Mouse (Mus musculus): ENCODE data around the gene Mpig6b. TPM values are rescaled to one million over a fixed set of nuclear protein-coding genes. Genes with fewer than 3 reads are reported as not detected.
A peak's percentile ranks its signal among the peaks of the same experiment; 100 is the strongest.

Mpig6b gene
- polyA plus RNA-seq, 1 experiment from 2014 or later, result not detected

- no peak within 1 kb of the TSS; the same call in 1 of the 2 replicates for H3K9ac ChIP-seq (replicated peaks; ENCODE audit: low read depth, low read length)
- peak; percentile 53; the same call in 1 of the 2 replicates for ATAC-seq
- H3K36me3 ChIP-seq (ENCODE audit: control insufficient read depth, insufficient read depth), result peaks cover 28% of the 10 kb centered on the region
Measured at GRCm38 (mm10) chr17:35016376-35016775, 49.6 kb downstream of the Mpig6b start, which contains the start of gene Vwa7. Gene Vwa7, plus strand, starts transcription at chr17:35016579.

DNA sequence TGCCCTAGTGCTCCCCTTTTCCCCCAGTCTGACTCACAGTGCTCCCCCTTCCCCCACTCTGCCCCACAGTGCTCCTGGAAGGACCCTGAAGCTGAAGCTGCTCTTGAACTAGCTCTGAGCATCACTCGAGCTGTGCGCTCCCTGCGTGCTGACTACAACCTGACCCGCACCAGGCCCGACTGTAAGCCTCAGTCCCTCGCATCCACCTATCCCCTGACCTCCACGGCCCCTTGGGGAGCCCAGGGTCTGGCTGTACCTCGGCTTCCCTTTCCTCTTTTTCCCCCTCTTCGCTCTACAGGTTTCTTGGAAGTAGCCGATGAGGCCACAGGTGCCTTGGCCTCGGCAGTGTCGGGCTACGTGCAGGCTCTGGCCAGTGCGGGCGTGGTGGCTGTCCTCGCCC lies 50.7 kb downstream of the Mpig6b start:
- peaks cover 6% of the 10 kb centered on the region; the same call in 1 of the 2 replicates for H3K4me1 ChIP-seq (replicated peaks; ENCODE audit: control insufficient read depth, insufficient read depth, low read length)
- 92% methylated on average over 16 of the region's 16 CpGs for WGBS

More at GRCm38 (mm10) chr17:35016376-35016775, 49.6 kb downstream of the Mpig6b start, which contains the start of gene Vwa7:
- H3K27me3 ChIP-seq (replicated peaks; ENCODE audit: control insufficient read depth, insufficient read depth, low read length), result no peaks in the 10 kb centered on the region
- H3K4me2 ChIP-seq (ENCODE audit: low read length), result no peak within 1 kb of the TSS
- no peaks in the 10 kb centered on the region for H3K9me3 ChIP-seq (ENCODE audit: control insufficient read depth, low read length)
- H3K27ac ChIP-seq (ENCODE audit: low read length), result no peak within 1 kb of the TSS
- 38% methylated on average over 12 of the region's 12 CpGs for WGBS
- peaks cover 8% of the 10 kb centered on the region for H3K4me1 ChIP-seq (replicated peaks; ENCODE audit: control insufficient read depth, insufficient read depth, low read length)
- H3K4me3 ChIP-seq (replicated peaks; ENCODE audit: low read length), result no peak within 1 kb of the TSS

DNA sequence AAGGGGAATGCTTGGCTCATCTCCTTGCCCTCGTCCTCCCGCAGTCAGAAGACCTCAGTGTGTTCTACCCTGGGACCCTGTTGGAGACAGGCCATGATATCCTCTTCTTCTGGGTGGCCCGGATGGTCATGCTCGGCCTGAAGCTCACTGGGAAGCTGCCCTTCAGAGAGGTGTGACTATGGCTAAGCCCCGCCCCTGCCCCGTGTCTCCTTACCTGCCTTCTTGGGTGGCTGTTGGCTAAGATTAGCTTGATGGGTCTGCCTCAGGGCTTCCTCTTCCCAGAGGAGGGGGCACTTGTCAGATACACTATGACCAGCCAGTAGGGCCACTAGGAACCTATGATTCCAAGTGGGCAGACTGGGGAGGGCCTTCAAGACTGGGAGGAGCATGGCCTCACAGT lies 52.8 kb downstream of the Mpig6b start:
- H3K27me3 ChIP-seq (replicated peaks; ENCODE audit: control insufficient read depth, insufficient read depth, low read length), result no peaks in the 10 kb centered on the region
- H3K9ac ChIP-seq (replicated peaks; ENCODE audit: low read depth, low read length), result no peak overlapping the region
- ATAC-seq, result no peak
- no peak overlapping the region for H3K4me3 ChIP-seq (replicated peaks; ENCODE audit: low read length)
- H3K4me1 ChIP-seq (replicated peaks; ENCODE audit: control insufficient read depth, insufficient read depth, low read length), result peaks cover 6% of the 10 kb centered on the region; the same call in 1 of the 2 replicates
- peaks cover 40% of the 10 kb centered on the region for H3K36me3 ChIP-seq (ENCODE audit: control insufficient read depth, insufficient read depth)
- H3K9me3 ChIP-seq (ENCODE audit: control insufficient read depth, low read length), result no peaks in the 10 kb centered on the region
- WGBS, result 88% methylated on average over 6 of the region's 6 CpGs
- H3K4me2 ChIP-seq (ENCODE audit: low read length), result no peak overlapping the region
- H3K27ac ChIP-seq (ENCODE audit: low read length), result no peak overlapping the region

More for the DNA sequence above, 50.7 kb downstream of the Mpig6b start:
- Histone ChIP-seq H3K36me3 (ENCODE audit: control insufficient read depth, insufficient read depth) (peaks cover 34% of the 10 kb centered on the region), H3K4me3 (replicated peaks; ENCODE audit: low read length) (no peak overlapping the region), H3K27me3 (replicated peaks; ENCODE audit: control insufficient read depth, insufficient read depth, low read length) (no peaks in the 10 kb centered on the region), H3K4me2 (ENCODE audit: low read length) (no peak overlapping the region), H3K9ac (replicated peaks; ENCODE audit: low read depth, low read length) (no peak overlapping the region), H3K27ac (ENCODE audit: low read length) (no peak overlapping the region), H3K9me3 (ENCODE audit: control insufficient read depth, low read length) (no peaks in the 10 kb centered on the region)
- no peak for ATAC-seq

Other genes with a start within 250 kb of the Mpig6b start
- gene Stk19, start 229.2 kb downstream of the Mpig6b start, polyA plus RNA-seq (2015; fragmentation: Nextera tagmentation; extraction: Ambion mirVana), result 33.4 and 50.4 TPM in 2 replicates
- 64.8 and 75.6 TPM in 2 replicates for gene Dxo, start 229.2 kb downstream of the Mpig6b start, polyA plus RNA-seq (2015; fragmentation: Nextera tagmentation; extraction: Ambion mirVana)
- 65.6 and 67.5 TPM in 2 replicates for gene Skiv2l, start 216.0 kb downstream of the Mpig6b start, polyA plus RNA-seq (2015; fragmentation: Nextera tagmentation; extraction: Ambion mirVana)
- 87.5 and 97.7 TPM in 2 replicates for gene Nelfe, start 215.8 kb downstream of the Mpig6b start, polyA plus RNA-seq (2015; fragmentation: Nextera tagmentation; extraction: Ambion mirVana)
- gene Cfb, start 203.7 kb downstream of the Mpig6b start, polyA plus RNA-seq (2015; fragmentation: Nextera tagmentation; extraction: Ambion mirVana), result 1.1 and 1.3 TPM in 2 replicates
- gene Zbtb12, start 186.7 kb downstream of the Mpig6b start, polyA plus RNA-seq (2015; fragmentation: Nextera tagmentation; extraction: Ambion mirVana), result 7.1 and 8.0 TPM in 2 replicates
- 0.29 TPM in 1 of 2 replicates, not detected in the other for gene Gm20547, start 184.1 kb downstream of the Mpig6b start, polyA plus RNA-seq (2015; fragmentation: Nextera tagmentation; extraction: Ambion mirVana)
- gene C2, start 167.9 kb downstream of the Mpig6b start, polyA plus RNA-seq (2015; fragmentation: Nextera tagmentation; extraction: Ambion mirVana), result 1.6 and 1.7 TPM in 2 replicates
- gene Ehmt2, start 167.7 kb downstream of the Mpig6b start, polyA plus RNA-seq (2015; fragmentation: Nextera tagmentation; extraction: Ambion mirVana), result 107 and 121 TPM in 2 replicates
- 0.09 TPM in 1 of 2 replicates, not detected in the other for gene Slc44a4, start 151.7 kb downstream of the Mpig6b start, polyA plus RNA-seq (2015; fragmentation: Nextera tagmentation; extraction: Ambion mirVana)
- 31.8 and 36.8 TPM in 2 replicates for gene Neu1, start 134.9 kb downstream of the Mpig6b start, polyA plus RNA-seq (2015; fragmentation: Nextera tagmentation; extraction: Ambion mirVana)
- gene Hspa1b, start 106.9 kb downstream of the Mpig6b start, polyA plus RNA-seq (2015; fragmentation: Nextera tagmentation; extraction: Ambion mirVana), result 0.14 TPM in 1 of 2 replicates, not detected in the other
- not detected in 2 replicates for gene Gm20481, start 96.3 kb downstream of the Mpig6b start, polyA plus RNA-seq (2015; fragmentation: Nextera tagmentation; extraction: Ambion mirVana)
- 3.3 and 5.2 TPM in 2 replicates for gene Hspa1a, start 94.0 kb downstream of the Mpig6b start, polyA plus RNA-seq (2015; fragmentation: Nextera tagmentation; extraction: Ambion mirVana)
- gene Hspa1l, start 93.5 kb downstream of the Mpig6b start, polyA plus RNA-seq (2015; fragmentation: Nextera tagmentation; extraction: Ambion mirVana), result 1.5 and 1.7 TPM in 2 replicates
- 119 and 121 TPM in 2 replicates for gene Lsm2, start 84.3 kb downstream of the Mpig6b start, polyA plus RNA-seq (2015; fragmentation: Nextera tagmentation; extraction: Ambion mirVana)
- 81.7 and 85.2 TPM in 2 replicates for gene Vars, start 65.2 kb downstream of the Mpig6b start, polyA plus RNA-seq (2015; fragmentation: Nextera tagmentation; extraction: Ambion mirVana)
- gene Vwa7, start 49.6 kb downstream of the Mpig6b start, polyA plus RNA-seq (2015; fragmentation: Nextera tagmentation; extraction: Ambion mirVana), result 0.12 and 0.14 TPM in 2 replicates
- gene Sapcd1, start 38.2 kb downstream of the Mpig6b start, polyA plus RNA-seq (2015; fragmentation: Nextera tagmentation; extraction: Ambion mirVana), result 2.2 and 2.7 TPM in 2 replicates
- 3.1 and 3.4 TPM in 2 replicates for gene Msh5, start 19.4 kb downstream of the Mpig6b start, polyA plus RNA-seq (2015; fragmentation: Nextera tagmentation; extraction: Ambion mirVana)
- gene Clic1, start 16.2 kb downstream of the Mpig6b start, polyA plus RNA-seq (2015; fragmentation: Nextera tagmentation; extraction: Ambion mirVana), result 79.3 and 85.5 TPM in 2 replicates
- 484 and 489 TPM in 2 replicates for gene Ddah2, start 7.1 kb downstream of the Mpig6b start, polyA plus RNA-seq (2015; fragmentation: Nextera tagmentation; extraction: Ambion mirVana)
- not detected in 2 replicates for gene Ly6g6c, start 796 bp downstream of the Mpig6b start, polyA plus RNA-seq (2015; fragmentation: Nextera tagmentation; extraction: Ambion mirVana)
- 11.8 and 12.3 TPM in 2 replicates for gene Ly6g6e, start 10.7 kb upstream of the Mpig6b start, polyA plus RNA-seq (2015; fragmentation: Nextera tagmentation; extraction: Ambion mirVana)
- 1.2 and 1.6 TPM in 2 replicates for gene Ly6g6d, start 11.9 kb upstream of the Mpig6b start, polyA plus RNA-seq (2015; fragmentation: Nextera tagmentation; extraction: Ambion mirVana)
- not detected in 2 replicates for gene Ly6g6f, start 19.4 kb upstream of the Mpig6b start, polyA plus RNA-seq (2015; fragmentation: Nextera tagmentation; extraction: Ambion mirVana)
- gene Abhd16a, start 23.1 kb upstream of the Mpig6b start, polyA plus RNA-seq (2015; fragmentation: Nextera tagmentation; extraction: Ambion mirVana), result 93.1 and 109 TPM in 2 replicates
- gene Ly6g5c, start 42.1 kb upstream of the Mpig6b start, polyA plus RNA-seq (2015; fragmentation: Nextera tagmentation; extraction: Ambion mirVana), result not detected in 2 replicates
- 0.62 and 1.3 TPM in 2 replicates for gene Ly6g5b, start 49.2 kb upstream of the Mpig6b start, polyA plus RNA-seq (2015; fragmentation: Nextera tagmentation; extraction: Ambion mirVana)
- gene Gpank1, start 55.3 kb upstream of the Mpig6b start, polyA plus RNA-seq (2015; fragmentation: Nextera tagmentation; extraction: Ambion mirVana), result 29.6 and 29.8 TPM in 2 replicates
- 308 and 320 TPM in 2 replicates for gene Csnk2b, start 55.9 kb upstream of the Mpig6b start, polyA plus RNA-seq (2015; fragmentation: Nextera tagmentation; extraction: Ambion mirVana)
- 6.1 and 8.6 TPM in 2 replicates for gene D17H6S53E, start 60.2 kb upstream of the Mpig6b start, polyA plus RNA-seq (2015; fragmentation: Nextera tagmentation; extraction: Ambion mirVana)
- 0.56 TPM in 1 of 2 replicates, not detected in the other for gene Apom, start 65.9 kb upstream of the Mpig6b start, polyA plus RNA-seq (2015; fragmentation: Nextera tagmentation; extraction: Ambion mirVana)
- gene Bag6, start 69.0 kb upstream of the Mpig6b start, polyA plus RNA-seq (2015; fragmentation: Nextera tagmentation; extraction: Ambion mirVana), result 85.4 and 86.7 TPM in 2 replicates
- gene Prrc2a, start 98.7 kb upstream of the Mpig6b start, polyA plus RNA-seq (2015; fragmentation: Nextera tagmentation; extraction: Ambion mirVana), result 156 and 195 TPM in 2 replicates
- gene Aif1, start 109.9 kb upstream of the Mpig6b start, polyA plus RNA-seq (2015; fragmentation: Nextera tagmentation; extraction: Ambion mirVana), result 5.9 and 8.0 TPM in 2 replicates
- 4.5 and 4.9 TPM in 2 replicates for gene Lst1, start 122.3 kb upstream of the Mpig6b start, polyA plus RNA-seq (2015; fragmentation: Nextera tagmentation; extraction: Ambion mirVana)
- gene Ltb, start 128.3 kb upstream of the Mpig6b start, polyA plus RNA-seq (2015; fragmentation: Nextera tagmentation; extraction: Ambion mirVana), result 0.24 TPM in 1 of 2 replicates, not detected in the other
- gene Tnf, start 135.8 kb upstream of the Mpig6b start, polyA plus RNA-seq (2015; fragmentation: Nextera tagmentation; extraction: Ambion mirVana), result not detected in 2 replicates
- gene Lta, start 139.2 kb upstream of the Mpig6b start, polyA plus RNA-seq (2015; fragmentation: Nextera tagmentation; extraction: Ambion mirVana), result 0.24 and 0.35 TPM in 2 replicates
- 0.62 TPM in 1 of 2 replicates, not detected in the other for gene Gm16181, start 154.7 kb upstream of the Mpig6b start, polyA plus RNA-seq (2015; fragmentation: Nextera tagmentation; extraction: Ambion mirVana)
- 46.2 and 64.8 TPM in 2 replicates for gene Atp6v1g2, start 167.5 kb upstream of the Mpig6b start, polyA plus RNA-seq (2015; fragmentation: Nextera tagmentation; extraction: Ambion mirVana)
- gene Nfkbil1, start 169.6 kb upstream of the Mpig6b start, polyA plus RNA-seq (2015; fragmentation: Nextera tagmentation; extraction: Ambion mirVana), result 9.5 and 10.7 TPM in 2 replicates
- 466 and 471 TPM in 2 replicates for gene Ddx39b, start 175.6 kb upstream of the Mpig6b start, polyA plus RNA-seq (2015; fragmentation: Nextera tagmentation; extraction: Ambion mirVana)
- gene H2-D1, start 196.5 kb upstream of the Mpig6b start, polyA plus RNA-seq (2015; fragmentation: Nextera tagmentation; extraction: Ambion mirVana), result 48.1 and 65.7 TPM in 2 replicates

Data from forebrain, embryonic 16.5 days (tissue).